Mouse (Mus musculus) gastrocnemius, postnatal 14 days (tissue): ENCODE measurements at regions not wholly inside any gene's neighbourhood (a gene's known extent, or its start where the extent isn't known, plus 50 kb on each side); places are given as distances from the start of the nearest gene placed in this dataset.

Source experiments
- DNase-seq: peaks from one replicate; pipeline ENCODE4 v3.0.0; 2021; ENCODE audit warnings: mixed read lengths
- intact Hi-C: fragments of 180-260 bp; cut with DNase I; formaldehyde crosslinking; loops from one replicate; pipeline ENCODE4 v1.15.1; 2025; ENCODE audit warnings: low total_unique reads

DNA sequence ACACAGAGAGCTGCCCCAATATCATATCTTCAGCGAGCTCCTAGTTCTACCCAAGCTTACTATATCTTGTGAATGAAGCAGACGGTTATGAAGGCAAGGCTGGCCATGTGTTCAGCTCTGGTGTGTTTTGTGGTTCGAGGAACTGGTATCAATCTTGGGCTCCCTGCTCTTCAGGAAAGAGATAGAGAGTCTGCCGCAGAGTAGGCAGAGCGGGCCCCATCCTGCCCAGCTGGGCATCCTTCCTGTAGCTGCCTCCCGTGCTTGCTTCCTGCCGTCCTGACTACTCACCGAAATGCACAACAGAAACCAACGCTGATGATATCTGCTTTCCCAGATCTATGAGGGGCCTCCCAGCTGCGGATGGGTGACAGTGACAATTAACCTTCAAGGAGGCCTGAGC lies 60.3 kb downstream of the Snrpe start:
- intact Hi-C loops: no loop called here
- DNase-seq: no peak

DNA sequence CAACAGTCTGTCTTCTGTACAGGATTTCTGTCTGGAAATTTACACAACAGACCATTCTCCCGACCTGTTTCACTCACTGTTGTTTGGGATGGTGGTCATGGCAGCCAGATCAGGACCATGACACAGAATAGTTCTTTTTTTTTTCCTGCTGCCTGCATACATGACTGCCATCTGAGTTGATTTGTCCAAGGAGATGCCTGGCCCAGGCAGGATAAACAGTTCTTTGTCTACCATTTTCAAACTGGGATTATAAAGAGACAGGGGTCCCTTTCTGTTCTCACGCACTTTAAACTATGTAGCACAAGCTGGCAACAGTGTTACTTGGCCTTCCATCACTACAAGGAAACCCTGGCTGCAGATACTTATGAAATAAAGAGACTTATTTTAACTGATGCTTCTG lies 61.1 kb downstream of the Snrpe start:
- no peak for DNase-seq
- intact Hi-C loops: no loop called here

DNA sequence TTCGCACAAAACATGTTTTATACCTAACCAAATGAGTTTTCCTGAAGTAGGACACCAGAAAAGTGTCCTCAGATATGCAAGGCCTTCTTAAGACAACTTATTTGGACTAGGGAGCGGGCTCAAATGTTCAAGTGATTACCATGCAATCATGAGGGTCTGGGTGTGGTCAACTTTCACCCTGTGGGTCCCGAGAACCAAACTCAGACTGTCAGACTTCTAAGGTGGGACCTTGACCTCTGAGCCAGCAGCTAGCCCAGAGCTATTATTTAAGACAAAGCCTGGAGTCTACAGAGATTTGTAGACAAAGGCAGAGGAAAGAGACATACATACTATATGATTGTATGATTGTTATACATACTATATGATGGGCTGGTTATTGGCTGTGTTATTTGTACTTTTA lies 62.5 kb downstream of the Snrpe start:
- intact Hi-C loops: no loop called here
- no peak for DNase-seq

DNA sequence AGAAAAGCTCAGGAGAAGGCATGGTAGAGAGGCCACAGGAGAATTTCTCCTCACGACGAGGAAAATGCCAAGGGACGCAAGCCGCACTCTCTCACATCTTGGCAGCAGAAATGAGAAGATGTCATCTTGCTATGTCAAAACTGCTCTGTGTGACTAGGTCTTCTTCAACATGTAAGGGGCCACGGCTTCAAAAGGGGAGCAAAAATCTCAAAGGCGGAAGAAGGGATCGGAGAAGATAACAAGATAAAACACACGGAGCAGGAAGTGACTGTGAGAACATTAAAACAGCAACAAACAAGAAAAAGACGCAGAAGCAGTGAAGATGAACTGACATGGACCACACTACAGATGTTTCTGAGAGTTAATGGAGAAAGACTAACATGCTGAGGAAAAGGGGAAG lies 65.1 kb downstream of the Snrpe start:
- DNase-seq: no peak
- intact Hi-C loops: no loop called here

DNA sequence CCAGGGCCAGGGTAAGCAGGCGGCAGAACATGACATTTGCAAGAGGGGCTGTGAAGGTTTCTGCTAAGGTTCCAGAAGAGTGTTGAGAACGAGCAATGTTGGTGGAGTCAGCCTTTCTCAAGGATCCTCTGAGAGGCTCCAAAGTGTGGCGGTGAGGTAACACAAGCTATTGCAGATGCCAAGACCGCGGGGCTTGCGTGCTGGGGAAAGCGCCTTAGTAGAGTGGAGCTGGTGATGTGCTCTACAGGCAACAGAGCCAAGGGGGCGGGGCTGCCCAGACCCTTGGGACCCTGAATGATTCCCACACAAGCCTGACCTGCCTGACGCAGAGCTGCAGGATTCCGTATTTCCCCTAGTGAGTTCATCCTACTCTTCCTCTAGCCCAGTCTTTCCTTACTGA lies 66.3 kb downstream of the Snrpe start:
- intact Hi-C loops: no loop called here
- peak; percentile 13 for DNase-seq

DNA sequence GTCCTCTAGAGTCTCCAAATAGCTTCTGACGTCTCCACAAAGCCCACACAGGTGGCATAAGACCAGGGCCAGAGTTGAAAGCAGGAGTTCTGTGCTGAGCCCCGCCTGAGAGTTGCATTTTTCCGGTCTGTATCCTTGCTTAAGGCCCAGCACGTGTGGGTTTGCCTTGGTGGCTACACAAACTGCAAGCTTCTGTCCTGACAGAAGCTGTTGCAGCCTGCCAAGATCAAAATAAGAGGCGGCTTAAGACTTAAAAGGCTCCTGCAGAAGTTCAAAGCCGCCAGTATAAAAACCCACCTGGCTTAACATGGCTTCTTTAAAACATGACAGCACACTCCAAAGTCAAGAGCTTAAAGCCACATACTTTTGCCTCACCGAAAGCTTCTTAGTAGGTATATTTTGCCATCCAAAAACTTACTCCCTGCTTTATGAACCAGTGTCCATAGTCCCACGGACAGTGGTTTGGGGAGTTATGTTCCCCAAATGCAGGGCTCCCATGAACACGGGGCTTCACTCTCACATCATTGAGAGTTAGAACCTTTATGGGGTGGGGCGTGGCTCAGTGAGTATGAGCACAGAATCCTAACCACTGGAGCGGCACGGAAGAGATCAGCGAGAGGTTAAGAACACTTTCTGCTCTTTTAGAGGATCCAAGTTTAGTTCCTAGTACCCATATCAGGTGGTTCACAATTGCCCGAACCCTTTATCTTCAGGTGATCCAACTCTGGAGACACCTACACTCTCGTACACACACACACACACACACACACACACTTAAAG lies 67.9 kb downstream of the Snrpe start:
- intact Hi-C loops: no loop called here
- DNase-seq: no peak

DNA sequence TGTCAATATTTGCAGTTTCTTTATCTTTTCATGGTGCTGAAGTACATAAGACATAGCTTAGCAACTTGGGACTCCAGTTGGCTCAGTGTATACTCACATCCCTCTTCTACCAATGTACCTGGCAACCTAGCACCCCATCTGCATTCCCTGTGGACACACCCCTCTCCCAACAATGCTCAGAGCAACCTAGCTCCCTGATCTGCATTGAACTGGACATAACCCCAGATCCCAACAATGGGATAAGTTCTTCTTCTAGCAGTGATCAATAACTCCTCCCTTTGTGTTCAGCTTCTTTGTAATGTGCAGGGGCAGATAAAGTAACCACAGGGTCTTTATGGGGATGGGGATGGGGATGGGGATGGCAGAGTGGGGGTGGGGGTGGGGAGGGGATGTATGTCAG lies 79.4 kb downstream of the Snrpe start:
- no peak for DNase-seq
- intact Hi-C loops: no loop called here

DNA sequence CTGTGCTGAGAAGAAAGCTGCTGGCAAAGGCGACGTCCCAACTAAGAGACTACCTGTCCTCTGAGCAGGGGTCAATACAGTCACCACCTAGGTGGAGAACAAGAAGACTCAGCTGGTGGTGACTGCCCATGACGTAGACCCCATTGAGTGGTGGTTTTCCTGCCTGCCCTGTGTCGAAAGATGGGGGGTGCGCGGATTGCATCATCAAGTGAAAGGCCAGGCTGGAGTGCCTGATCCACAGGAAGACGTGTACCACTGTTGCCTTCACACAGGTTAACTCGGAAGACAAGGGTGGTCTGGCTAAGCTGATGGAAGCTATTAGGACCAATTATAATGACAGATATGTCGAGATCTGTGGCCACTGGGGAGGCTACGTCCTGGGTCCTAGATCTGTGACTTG lies 80.3 kb downstream of the Snrpe start:
- DNase-seq: no peak
- intact Hi-C loops: no loop called here

DNA sequence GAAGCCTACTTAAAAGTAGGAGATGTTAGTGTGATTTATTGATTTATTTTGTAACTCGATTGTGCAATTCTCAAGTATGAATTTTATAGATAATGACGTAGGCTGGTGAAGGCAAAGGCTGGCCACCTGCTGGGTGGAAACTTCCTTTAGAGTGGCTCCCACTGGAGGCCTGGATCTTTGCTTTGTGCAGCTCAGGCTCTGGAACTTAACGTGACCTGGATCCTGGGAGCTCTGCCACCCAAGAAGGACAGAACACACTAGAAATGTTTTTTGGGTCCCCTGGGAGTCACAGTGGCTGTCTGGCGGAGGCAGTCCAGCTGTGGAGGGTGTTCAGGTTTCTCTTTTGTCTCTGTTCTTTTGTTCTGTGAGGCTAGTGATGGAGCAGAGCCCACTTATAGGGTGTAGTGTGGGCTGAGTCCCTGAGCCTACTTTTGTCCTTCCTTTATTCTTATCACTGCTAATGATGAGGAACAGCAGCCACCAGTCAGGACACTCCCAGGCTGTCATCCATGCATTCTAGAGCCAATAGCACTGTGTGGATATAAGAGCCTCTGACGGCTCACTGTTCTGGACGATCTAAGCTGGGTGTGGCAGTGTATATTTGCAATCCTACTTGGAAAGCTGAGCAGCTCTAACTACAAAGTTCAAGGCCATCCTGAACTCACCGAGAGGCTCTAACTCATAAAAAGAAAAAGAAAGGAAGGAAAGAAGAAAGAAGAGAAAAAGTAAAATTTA lies 82.3 kb downstream of the Snrpe start:
- no peak for DNase-seq
- intact Hi-C loops: no loop called here

DNA sequence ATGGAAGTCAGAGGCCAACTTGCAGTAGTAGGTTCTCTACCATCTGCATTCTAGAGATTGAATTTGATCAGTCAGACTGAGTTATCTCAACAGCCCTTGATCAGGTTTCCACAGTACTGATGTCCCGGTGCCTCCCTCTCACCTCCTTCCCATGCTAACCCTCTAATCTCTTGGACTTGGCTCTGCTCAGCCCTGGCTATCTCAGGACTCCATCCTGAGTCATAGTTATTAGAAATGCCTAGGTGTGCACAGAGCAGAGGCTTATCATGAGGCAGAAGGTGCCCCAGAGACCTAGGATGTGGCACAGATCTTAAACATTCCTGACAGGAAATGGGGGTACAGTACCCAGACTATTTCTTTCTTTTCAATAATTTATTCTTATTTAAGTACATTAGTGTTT lies 87.3 kb downstream of the Snrpe start:
- intact Hi-C loops: no loop called here
- DNase-seq: no peak

DNA sequence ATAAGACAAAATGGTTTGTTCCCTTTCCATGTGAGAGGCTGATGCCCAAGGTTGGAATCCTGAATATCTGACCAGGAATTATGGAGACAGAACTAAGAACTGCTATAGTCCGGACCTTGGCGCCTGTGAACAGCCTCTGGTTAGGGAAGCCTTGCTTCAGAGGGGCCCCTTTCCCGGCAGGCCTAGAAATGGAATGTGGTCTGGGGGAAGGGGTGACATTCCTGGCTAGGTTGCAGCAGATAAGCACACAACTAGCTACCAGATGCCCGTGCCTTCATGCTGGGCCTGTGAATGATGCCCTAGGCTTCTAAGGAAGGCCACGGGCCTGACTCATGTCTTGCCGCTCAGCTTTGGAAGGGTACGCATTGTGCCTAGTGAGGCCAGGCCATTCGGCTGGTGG lies 89.4 kb downstream of the Snrpe start:
- intact Hi-C loops: no loop called here
- no peak for DNase-seq

DNA sequence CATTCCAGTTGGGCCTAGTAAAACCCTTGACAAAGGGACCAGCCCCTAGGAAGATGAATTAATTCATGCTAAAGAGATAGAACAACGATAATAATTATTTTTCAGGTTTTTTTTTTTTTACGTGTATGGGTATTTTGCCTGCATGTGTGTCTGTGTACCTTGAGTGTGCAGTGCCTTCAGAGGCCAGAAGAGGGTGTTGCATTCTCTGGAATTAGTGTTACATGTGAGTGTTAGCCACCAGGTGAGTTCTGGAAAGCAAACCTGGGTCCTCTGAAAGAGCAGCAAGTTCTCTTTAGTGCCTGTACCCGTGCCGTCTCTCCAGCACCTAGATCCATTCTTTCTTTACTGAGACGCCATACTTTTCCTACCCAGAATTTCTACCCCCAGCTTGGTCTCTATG lies 92.8 kb upstream of the Sox13 start:
- intact Hi-C loops: no loop called here
- no peak for DNase-seq

DNA sequence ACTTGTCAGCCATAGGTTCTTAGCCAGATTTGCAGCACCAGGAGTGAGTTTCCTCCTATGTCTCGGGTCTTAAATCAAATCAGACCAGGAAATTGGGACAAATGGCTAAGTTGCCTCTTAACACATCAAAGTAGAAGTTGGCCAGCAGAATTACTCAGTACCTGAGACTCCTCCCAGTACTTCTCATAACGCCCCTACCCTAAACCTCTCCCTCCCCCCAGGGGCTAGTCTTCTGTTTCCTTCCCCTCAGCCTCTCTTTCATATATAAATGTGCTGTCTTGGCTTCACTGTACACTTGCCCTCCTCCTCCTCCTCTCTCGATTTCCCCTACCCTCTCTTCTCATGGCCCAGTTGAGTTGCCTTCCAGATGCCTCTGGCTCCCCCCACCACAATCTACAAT lies 79.9 kb upstream of the Sox13 start:
- intact Hi-C loops: no loop called here

DNA sequence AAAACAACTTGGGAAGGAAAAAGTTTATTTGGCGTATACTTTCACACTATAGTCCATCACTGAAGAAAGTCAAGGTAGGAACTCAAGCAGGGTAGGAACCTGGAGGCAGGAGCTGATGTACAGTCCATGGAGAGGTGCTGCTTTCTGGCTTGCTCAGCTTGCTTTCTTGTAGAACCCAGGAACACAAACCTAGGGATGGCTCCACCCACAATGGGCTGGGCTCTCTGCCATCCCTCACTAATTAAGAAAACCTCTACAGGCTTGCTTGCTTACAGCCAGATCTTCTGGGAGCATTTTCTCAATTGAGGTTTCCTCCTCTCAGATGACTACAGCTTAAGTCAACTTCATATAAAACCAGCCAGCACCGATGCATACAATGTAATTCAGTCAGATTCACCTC lies 79.2 kb upstream of the Sox13 start:
- intact Hi-C loops: no loop called here
- no peak for DNase-seq

More for the DNA sequence above, 79.9 kb upstream of the Sox13 start:
- DNase-seq: no peak

DNA sequence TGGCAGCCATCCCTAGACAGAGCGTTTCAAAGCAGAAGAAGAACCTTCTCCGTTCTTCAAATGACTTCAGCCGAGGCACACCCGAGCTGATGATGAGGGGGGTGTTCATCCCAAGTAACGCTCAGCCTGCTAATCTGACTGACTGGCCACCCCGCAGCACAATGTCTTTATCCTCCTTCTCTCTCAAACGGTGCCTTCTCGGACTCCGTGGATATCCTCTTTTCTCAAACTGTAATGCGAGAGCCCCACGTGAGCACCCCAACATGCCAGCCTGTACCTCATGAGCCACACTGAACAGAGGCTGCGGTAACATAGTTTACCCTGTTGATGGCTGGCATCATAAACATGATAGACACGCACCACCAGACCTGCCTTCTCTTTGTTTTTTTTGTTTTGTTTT lies 76.8 kb upstream of the Sox13 start:
- intact Hi-C loops: no loop called here
- DNase-seq: no peak

DNA sequence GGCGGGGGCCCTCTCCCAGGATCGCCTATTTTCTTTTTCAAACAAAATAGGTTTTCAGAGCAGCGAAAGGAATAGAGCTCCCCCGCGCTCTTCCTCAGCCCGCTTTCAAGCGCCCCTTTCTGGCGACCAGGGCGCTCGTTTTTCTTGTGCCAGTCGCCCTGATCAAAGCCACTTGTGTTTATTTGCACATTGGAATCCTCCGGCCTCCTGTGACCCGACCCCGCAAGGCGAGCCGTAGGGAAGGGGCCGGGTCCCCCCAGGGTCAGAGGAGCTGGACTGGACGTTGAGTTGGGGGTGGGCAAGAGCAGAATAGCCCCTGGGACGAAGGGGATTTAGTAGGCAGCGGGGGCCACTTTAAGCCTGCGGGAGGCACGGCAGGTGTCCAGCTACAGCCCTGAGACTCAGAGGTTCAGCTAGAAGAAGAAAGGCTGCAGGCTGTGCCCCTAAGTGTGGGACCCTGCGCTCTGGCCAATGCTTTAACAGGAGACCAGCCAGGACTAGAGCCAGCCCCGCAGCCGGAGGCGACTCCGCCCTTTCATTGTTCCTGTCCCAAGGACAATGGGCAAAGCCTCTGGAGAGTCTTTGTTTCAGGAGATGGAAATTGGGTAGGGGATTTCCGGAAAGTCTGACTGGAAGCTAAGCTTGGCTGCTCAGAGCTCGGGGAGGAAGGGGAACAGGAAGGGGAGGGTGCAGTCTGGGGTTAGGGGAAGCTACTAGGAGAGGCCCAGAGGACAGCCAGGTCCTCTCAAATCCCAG lies 69.0 kb upstream of the Sox13 start:
- peak; percentile 55 for DNase-seq
- intact Hi-C loops: loop anchor here (10.0 kb wide), 1 partner anchor 108 kb away; no protein-coding TSS in a partner anchor

DNA sequence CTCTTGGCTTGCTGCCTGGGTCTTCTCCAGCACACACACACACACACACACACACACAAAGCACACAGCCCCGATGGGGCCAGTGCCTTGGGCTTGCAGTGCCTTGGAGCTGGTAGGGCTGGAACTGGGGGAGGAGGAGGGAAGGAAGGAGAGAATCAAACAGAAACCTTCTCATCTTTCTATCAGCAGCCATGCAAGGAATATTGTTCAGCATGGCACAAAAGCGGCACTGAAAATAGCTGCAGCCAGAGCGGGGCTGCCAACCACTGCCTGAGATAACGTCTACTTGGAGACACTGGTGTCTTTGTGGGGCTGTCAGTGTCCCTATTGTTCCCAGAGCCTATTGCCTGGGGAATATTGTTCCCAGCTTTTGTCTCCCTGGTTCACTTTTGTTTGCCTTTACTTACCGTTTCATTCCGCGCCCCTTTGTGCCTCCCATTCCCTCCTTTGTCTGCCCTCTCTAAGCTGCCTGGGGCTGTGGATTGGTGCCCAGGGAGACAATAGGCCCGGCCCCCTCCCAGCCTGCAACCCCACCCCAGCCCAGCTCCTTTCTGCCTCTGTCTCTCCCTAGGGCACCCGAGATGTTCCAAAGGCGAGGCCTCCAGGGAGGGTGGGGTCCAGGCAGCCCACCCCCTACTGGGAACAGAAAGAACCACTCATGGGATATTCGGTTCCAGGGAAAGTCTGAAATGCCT lies 68.3 kb upstream of the Sox13 start:
- intact Hi-C loops: loop anchor here (10.0 kb wide), 1 partner anchor 108 kb away; no protein-coding TSS in a partner anchor
- peak; percentile 20 for DNase-seq

DNA sequence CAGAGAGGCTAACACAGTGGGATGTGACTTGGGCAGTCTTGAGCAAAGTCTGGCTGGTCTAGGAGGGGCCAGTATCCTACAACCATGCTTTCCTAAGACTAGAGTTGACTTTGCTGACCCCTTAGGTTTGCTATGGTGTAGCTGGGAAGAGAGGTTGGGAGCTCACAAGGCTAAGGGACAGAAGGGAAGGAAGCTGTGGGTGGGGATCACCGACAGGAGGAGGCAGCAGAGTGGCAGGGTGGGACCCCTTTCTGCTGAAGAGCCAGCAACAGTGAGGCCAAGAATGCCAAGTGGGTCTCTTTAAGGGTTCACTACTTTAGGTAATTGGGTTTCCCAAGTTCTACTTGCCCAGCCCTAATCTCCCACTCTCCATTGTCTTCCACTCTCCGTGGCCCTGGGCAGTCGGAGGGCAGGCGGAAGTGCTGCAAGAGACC lies 67.7 kb upstream of the Sox13 start:
- DNase-seq: no peak
- intact Hi-C loops: loop anchor here (10.0 kb wide), 1 partner anchor 107 kb away; no protein-coding TSS in a partner anchor

DNA sequence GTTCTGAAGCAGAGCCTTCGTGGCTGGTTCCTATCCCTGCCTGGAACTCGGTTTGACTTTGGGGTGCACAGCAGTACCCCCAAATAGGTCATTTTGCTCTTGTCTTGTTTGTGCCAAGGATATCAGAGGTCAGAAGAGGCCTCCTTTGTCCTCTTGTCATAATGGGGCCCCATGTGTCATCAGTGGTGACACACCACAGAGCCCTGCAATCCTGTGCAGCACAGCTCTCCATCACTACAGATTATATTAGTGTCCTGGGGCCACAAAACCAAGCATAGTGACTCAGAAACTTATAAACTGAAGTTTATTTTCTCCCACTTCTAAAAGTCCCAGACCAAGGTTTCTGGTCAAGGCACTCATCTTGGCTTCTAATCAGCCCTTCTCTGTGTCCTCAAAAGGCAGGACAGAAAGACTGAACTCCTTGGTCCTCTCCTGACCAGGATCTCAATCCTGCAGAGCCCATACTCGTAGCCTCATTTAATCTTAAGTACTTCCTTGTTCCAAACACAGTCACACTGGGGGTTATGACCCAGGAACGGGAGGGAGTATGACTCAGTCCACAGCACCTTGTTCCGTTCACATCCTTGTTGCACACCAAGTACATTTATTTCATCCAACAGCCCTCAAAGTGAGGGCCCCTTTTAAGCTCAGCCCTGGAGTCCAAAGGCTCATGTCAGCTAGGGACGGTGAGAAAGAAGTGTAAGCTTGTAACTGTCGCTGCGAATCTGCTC lies 63.2 kb upstream of the Sox13 start:
- intact Hi-C loops: no loop called here
- no peak for DNase-seq
